Mouse (Mus musculus) cerebellum, adult 2 months (tissue): Measurements from ENCODE around the gene Tnni2.

Experiments used
- CTCF ChIP-seq: fragments of 200-500 bp; IDR thresholded peaks from 2 replicates; pipeline ENCODE4 v1.5.1; 2011; ENCODE audit warnings: low read depth, mild to moderate bottlenecking, control low read depth, low read length, moderate library complexity, borderline replicate concordance; ENCODE audit not compliant: insufficient read depth
- POLR2A ChIP-seq: fragments of 200-500 bp; IDR thresholded peaks from 2 replicates; pipeline ENCODE4 v1.6.1; 2011; ENCODE audit warnings: low read length, control low read depth, borderline replicate concordance; ENCODE audit not compliant: insufficient read depth

GRCm38 (mm10) chr7:142400750-142401142, 40.9 kb upstream of the Tnni2 start:
- TF ChIP-seq POLR2A, result no peak
- TF ChIP-seq CTCF, result no peak
